Mouse (Mus musculus) monocyte, adult 5-6 weeks (primary cell): Measurements from ENCODE around the gene Fbxl5. TPM values are rescaled to one million over a fixed set of nuclear protein-coding genes. Genes with fewer than 3 reads are reported as not detected.

Source experiments
- ATAC-seq: fragments of 153-309, 156-312 bp; replicated peaks from 2 replicates; pipeline ENCODE4 v1.8.0; 2017; ENCODE audit warnings: mild to moderate bottlenecking; ENCODE audit not compliant: low TSS enrichment, insufficient number of reproducible peaks, severe bottlenecking, poor library complexity, low FRiP score
- total RNA-seq: library from RNA; stranded (forward); fragments of 200-1000, 200-491, 200-594 nt; gene quantifications from 3 replicates; pipeline ENCODE4 v1.2.3, GENCODE M21; 2017

Fbxl5 gene
- total RNA-seq, result 126 to 151 TPM (median 147 TPM) in 3 replicates

DNA sequence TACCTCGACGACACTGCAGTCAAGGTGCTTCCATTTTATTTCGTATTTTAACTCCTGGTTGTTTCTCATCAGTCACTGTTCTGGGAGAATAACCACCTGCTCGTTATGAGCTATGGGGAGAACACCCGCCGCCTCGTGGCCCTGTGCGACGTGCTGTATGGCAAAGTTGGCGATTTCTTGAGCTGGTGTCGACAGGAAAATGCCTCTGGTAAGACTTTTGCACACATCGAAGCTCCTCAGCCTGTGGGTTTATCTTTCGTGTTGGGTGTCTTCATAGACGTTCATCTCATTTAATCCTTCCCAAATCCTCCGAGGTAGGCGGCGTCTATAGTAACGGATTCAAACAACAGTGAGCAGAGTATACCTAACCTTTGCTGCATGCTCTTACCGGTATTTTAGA lies at the start of gene Fbxl5:
TSS of gene Fbxl5 (minus strand) at position 101 of the 400 bp plus-strand sequence.
- ATAC-seq, result no peak

DNA sequence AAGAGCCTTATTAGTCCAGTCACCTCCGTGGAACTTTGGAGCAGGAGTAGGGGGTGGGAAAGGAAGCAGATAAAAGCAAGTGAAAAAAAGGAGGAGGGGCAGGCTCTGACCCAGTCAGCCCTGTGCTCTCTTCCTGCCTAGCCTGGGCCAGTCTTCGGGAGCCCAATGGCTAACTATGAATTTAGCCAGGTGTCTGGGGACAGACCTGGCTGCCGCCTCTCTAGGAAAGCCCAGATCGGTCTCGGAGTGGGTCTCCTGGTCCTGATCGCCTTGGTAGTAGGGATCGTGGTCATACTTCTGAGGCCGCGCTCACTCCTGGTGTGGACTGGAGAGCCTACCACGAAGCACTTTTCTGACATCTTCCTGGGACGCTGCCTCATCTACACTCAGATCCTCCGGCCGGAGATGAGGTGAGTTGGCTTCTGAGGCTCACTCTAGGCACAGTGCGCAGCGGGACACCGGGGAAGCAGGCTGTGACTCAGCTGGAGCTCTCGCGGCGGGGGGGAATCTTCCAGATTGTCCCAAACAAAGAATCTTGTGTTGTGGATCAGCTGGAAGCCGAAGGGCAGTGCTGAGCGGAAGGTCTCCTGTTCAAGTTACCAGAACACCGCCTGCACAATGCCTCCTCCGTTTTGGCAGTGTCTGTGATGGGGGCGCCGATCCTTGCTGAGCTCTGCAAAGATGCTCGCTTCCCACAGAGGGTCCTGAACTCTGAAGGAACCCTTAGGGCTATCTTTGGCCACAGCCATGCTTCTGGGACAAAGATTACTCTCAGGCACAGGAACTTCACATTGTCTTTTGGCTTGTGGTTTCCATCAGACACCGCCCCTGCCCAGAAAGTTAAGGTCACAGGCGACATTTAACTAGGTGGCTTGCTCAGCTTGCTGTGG lies 47.5 kb upstream of the Fbxl5 start:
- ATAC-seq, result peak; percentile 43; the same call in 1 of the 2 replicates

DNA sequence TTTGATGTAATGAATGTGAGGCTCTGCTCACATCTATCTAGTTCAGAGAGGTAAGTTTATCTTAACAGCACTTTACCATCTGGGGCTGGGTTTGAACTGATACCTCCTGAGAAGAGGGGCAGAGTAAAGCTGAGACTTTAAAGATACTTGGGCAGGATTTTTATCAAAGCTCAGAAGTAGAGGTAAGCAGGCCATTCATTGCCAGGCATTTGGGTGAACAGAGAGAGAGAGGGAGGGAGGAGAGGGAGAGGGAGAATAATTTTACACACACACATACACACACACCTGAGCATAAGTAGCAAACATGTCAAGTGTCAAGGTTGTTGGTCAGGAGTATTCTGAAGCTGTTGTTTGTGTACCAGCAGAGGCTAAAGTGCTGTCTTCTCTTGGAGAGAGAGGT lies 46.8 kb upstream of the Fbxl5 start, which contains the start of gene Cd38:
TSS of gene Cd38 (plus strand) at position 301 of the 400 bp plus-strand sequence.
- no peak for ATAC-seq

DNA sequence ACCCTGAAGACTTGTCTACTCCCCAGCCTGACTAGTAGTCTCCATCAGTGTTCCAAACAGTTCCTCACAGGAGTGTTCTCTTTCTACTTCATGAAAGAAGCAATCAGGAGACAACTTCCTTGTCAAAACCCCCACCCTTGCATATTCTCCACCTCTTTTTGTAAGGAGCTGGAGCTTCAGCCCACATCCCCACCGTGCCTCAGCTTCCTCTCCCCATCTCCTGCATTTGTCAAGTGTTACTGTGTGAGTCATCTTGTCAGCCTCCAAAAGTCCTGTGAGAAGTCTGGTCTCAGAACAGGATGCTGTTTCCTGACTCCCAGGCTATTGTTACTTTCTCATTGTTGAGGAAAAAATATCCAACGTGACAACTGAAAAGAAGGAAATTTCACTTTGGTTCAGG lies 43.9 kb upstream of the Fbxl5 start:
- no peak for ATAC-seq

DNA sequence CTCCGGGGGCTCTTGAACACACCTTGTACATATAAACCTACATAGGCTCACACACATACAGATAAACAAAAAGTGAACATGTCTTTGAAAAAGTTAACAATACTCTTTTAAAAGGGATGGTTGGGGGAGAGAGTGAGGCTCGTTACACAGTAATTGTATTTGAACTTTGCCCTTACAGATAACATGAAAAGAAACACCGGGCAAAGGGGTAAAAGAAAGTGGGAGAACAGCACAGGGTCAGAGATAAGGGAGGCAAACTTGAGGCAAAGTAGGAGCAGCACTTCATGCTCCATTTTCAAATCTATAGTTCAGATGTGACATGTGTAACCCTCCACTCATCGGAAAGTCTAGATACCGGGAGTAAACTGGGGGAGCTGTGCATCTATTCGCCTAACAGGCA lies 42.2 kb upstream of the Fbxl5 start:
- no peak for ATAC-seq

DNA sequence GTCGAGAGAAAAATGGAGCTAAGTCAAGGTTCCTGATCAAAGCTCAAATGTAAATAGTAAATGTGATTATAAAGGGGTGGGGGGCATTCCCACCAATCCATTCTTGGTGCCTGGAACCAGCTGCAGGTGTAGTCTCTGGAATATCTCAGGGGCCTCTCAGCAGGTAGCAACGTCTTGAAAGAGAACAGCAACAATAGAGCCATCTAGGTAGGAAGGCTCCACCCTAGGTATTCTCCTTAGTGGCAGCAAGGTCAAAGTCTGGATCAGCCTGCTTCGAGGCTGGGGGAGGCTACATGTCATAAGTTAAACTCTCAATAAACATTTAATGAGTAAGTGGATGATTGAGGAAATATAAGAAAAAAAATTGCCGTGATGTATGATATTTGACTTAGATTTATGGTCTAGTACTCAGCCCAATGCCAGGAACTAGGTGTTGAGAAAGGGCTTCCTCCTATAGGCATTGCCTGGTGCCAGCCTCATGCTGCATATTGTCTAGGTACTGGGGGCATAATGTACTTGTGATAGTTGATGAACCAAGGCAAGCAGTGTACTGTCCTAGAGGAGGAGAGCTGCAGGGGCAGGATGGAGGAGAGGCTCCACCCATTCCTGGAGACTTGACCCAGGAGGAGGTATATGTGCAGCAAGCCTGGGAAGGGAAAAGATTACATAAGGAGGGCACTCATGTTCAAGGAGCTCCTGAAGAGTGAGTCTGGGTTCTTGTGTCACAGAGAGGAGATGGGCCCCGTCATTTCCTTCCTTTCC lies 39.4 kb upstream of the Fbxl5 start:
- no peak for ATAC-seq

DNA sequence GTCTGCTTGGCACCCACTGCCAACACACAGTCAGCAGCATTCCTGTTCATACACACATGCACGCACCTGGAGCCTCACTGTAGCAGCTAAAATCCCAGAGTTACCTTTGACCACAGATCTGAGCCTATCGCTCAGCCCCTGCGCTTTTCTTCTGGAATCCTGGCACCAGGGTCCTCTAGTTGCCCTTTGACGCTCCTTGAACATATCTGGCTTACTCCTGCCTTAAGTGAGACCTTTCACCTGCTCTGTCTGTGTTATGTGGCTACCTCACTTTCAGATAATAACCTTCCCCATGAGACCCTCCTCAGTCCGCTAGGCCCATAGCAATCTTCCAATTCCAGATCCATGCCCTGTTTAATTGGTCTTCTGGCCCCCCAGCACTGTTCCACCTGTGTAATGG lies 38.7 kb upstream of the Fbxl5 start:
- ATAC-seq, result no peak

DNA sequence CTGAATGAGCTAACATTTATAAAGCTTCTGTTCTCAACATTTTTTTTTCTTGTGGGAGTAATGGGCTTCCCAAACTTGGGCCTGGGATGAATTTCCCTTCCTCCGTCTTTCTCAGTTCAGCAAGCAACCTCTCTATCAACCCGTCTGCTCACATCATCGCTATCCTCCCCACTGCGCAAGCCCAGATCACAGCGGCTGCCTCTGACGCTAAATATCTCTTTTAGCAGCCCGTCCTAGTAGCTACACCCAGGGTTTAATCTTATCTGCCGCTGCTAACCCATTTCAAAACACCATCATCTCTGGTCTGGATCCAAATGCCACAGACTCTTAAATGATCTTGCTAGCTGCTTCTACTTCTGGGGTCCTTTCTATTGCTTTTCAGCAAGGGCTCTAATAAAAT lies 38.2 kb upstream of the Fbxl5 start:
- ATAC-seq, result no peak

DNA sequence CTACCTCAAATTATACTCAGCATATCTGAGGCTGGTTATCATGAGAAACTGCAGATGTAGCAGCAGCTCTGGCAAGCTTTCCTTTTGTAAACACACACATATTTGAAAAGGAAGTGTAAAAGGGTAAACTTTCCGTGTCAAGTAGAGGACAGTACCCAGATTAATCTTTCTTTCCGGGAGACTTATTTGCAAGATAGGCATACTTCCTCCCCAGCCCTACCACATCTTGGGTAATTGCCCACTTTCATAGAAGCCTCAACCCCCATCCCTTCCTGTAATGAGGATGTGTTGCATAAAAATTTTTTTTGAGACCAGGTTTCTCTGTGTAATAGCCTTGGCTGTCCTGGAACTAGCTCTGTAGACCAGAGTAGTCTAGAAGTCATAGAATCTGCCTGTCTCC lies 34.3 kb upstream of the Fbxl5 start:
- ATAC-seq, result peak; percentile 58; the same call in 1 of the 2 replicates

DNA sequence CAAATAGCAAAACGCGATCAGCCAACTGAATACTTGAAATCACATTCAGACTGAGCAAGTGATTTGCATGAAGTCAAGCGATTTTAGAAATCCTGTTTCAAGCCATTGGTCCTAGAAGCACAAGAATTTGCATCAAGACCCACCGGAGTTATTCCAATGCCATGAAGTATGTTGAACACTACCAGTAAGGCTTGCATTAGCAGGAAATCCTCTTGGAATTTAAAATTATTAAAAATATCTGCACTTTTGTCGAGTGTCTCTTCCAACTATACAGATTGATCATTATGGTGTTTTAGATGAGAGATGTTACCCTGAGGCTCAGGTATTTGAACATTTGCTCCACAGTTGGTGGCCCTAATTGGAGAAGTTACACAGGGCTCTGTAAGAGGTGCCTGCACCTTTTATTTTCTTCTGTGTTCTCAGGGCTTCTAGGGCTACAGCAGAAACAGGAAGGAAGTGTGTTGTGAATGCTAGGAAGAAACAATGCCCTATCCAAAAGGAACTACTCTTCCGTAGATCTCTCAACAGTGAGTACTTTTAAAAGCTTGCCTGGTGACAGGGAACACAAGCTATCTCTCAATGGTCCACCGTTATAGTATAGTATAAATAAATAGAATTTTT lies 32.5 kb upstream of the Fbxl5 start:
- no peak for ATAC-seq

DNA sequence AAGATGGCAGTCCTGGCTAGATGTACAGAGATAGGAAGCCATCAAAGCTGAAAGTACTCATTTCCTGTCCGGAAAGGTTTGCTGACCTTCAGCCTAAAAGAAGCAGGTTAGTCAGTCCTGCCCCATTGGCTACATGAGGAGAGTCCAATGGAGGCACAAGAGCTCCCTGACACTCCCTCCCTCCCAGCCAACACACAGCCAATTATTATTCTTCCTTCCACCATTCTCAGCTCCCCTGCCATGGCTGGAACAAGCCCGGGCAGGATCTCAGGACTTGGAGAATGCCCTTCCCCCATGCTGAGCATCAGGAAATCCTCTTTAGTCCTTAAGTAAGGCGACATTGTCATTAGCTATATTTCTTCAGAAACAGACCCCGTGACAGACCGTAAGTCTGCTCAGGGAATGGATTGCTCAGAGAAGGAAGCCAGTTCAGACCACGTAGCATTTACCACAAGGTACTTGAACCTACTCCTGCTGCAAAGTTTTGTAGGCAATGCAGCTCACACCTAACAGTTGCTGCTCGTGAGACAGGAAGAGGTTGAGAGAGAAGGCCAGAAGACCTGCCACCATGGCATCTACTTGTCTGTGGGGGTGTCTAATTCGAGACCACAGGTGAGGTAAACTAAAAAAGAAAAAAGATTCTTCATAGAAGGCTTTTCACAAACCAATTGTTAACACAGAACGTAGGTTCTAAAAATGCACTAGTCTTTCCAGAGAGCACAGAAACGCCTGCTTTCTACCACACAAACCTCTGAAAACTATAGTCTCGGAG lies 31.8 kb upstream of the Fbxl5 start:
- no peak for ATAC-seq

DNA sequence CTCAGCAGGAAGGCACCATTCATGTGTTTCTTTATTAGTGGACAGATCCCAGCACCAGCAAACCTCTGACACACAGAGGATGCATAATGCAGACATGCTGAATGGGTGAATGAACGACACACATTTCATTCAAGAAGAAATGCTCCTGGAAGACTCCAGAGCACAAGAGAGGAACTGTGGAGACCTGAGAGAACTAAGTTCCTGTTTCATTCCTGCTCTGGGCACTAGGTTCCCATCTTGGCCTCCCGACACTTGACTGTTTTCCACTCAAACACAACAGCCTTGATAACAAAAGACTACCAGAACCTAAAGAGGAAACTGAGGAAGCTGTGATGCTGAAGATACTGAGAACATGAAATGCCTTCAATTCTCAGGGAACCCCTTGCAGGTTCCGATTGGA lies 26.8 kb upstream of the Fbxl5 start:
- 0 out of 2 replicates have a peak, but pooled peaks have one; percentile 11 for ATAC-seq

DNA sequence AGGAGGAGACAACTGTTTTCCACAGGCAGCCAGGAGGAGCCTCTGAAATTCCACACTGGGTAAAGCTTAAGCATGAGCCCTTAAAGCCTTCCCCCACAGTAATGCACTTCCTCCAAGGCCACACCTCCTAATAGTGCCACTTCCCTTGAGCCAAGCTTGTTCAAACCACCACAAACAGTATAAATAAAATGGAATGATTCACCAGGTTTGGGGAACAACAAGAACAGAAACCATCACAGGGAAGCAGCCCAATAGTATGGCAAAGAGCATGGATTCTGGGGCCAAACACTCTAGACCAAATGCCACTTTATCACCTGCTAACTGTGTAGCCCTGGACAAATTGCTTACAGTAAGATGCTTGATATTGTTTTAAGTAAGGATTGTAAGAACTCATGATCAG lies 26.1 kb upstream of the Fbxl5 start:
- no peak for ATAC-seq

DNA sequence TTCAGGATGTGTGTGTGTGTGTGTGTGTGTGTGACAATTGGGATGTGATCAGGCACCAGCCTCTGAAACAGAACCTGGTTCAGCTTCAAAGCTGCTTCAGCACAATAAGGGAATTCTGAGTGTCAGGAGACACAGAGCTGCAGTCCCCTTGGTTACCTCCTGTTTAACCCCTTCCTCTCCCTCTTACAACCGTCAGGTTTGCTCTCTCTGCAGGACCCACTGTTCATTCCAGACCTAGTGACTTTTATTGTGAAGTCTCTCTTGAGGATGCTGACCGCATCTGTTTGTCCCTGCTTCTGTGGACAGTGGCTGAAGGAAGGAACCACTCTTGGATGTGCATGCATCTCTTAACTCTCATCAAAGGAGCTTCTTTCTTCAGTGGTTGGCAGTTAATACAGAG lies 24.8 kb upstream of the Fbxl5 start:
- ATAC-seq, result no peak

DNA sequence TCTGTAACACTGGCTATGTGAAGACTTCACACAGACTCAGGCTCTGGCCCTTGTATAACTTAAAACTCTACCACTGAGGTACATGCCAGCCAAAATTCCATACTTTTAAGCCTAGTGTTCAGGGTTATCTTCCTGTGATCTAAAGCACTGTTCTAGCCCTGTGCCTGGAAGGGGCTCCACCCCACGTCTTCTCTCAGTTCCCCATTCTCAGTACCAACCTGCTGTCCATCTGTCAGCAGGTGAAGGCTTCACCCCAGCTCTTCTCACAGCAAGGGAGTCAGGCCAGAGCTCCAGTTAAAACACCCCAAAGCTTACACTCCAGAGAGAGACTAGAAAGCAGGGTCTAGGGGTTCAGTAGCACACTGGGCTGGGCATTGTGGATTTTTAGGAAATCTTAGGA lies 24.2 kb upstream of the Fbxl5 start:
- no peak for ATAC-seq

DNA sequence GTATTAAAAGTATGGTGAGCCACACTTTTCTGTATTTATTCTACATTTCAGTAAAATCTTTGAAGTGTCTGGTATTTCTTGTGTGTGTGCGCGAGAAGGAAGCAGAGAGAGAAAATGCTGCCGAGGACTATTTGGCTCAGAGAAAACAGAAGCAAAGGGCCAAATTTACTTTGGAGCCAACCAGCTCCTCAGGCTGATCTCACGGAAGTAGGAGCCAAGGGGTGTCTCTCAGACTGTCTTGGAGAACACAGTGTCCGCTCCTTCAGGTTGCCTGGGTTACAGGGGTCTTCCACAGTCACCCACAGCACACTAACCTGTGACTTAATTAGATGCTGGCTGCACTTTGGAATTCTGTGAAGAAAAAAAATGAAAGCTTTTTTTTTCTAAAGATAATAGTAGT lies 23.6 kb upstream of the Fbxl5 start:
- ATAC-seq, result no peak

DNA sequence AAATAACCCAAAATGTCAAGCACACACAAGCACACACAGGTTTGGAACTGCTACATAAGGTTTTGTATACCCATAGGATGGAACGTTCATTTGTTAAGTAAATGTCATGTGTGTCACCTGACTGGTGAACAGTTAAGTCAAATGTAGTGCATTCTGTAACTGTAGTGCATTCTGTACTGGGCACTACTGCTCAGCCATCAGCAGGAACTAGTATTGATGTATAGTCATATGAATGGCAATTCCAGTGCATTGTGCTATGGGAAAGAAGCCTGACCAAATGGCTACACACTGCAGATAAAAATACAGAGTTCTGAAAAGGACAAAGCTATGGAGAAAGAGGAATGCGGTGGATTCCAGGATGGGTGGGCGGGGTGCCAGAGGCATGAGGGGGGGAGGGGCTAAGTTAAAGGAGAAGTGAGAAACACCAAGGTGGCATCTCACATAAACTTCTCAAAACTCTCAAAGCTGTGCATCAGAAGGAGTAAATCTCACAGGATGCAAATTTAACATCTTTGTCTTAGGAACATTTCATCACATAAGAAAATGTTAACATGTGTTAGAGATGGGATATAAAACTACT lies 21.2 kb upstream of the Fbxl5 start:
- ATAC-seq, result no peak

DNA sequence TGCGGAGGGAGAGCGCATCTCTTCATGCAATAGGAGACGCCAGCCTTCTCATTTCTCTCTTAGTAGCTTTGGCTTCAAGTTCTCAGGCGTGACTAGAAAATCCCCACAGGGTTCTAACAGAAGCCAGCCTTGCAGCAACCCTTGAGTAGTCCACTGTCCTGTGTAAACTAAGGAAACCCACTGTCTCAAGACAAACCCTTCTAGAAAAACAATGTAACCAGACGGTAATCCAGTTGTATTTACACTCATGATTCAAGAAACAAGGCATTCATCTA lies 20.5 kb upstream of the Fbxl5 start:
- ATAC-seq, result no peak
